In the genomic region with DNA sequence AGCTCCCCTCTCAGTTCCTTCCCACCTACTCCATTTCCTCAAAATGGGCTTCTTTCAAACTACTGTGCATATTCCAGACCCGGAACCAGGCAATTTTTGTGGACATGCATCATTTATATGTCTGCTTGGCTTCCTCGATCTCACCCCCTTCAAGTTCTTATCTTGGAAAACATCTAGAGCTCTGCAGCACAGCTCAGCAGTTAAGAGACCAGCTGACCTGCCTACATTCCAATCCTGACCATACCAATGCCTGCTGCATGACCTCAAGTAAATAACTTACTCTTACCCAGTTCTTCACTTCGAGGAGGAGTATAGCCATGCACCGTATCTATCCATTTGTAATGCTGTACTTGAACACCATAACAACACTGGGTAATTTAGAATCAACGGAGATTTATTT, we compare ENCODE assay signal across 23 mouse cellular contexts. TPM values are rescaled to one million over a fixed set of nuclear protein-coding genes. Genes with fewer than 3 reads are reported as not detected.
DNase-seq lines count a peak whose midpoint lies in the region; ATAC-seq and TF ChIP-seq lines count a peak whose summit lies in the region.
"Had no signal": no experiment of that assay in that cellular context is flagged by ENCODE, and none has a peak within 500 bp of the region (broad histone marks: within the 10 kb centered on the region; RNA-seq: fewer than 3 reads in every experiment).

No protein-coding gene starts in this region.

- peak; percentile 19 for DNase-seq in kidney, adult 9 months
- no peak for DNase-seq in kidney, postnatal 25 days
- no peak for DNase-seq in lung, postnatal 10 days
- DNase-seq in kidney, postnatal 0 days (ENCODE audit: low spot score), result peak; percentile 24
- no peak for DNase-seq in embryo, embryonic 9.5 days (ENCODE audit: extremely low spot score)
- DNase-seq: adrenal gland, adult 8-10 months; adrenal gland, postnatal 36 days; B cell, adult 2 months; cerebellum, adult 2 months; cerebellum, postnatal 10 days; gastrocnemius, adult 2 months; gastrocnemius, postnatal 25 days; heart, postnatal 10 days; heart, postnatal 4 days had no signal

- H3K27ac ChIP-seq in lung, embryonic 16.5 days (ENCODE audit: low read length), result no peak overlapping the region
- H3K27ac ChIP-seq in kidney, postnatal 0 days, result no peak overlapping the region
- H3K27ac ChIP-seq: embryonic facial prominence, embryonic 15.5 days; forebrain, embryonic 10.5 days; gastrocnemius, adult 2 months; heart, embryonic 10.5 days; hindbrain, embryonic 12.5 days had no signal

- no peaks in the 10 kb centered on the region; the same call in 1 of the 2 replicates for H3K4me1 ChIP-seq in lung, embryonic 16.5 days (replicated peaks; ENCODE audit: control insufficient read depth, insufficient read depth, low read length)
- H3K4me1 ChIP-seq in kidney, postnatal 0 days (replicated peaks; ENCODE audit: insufficient read depth, low read length), result no peaks in the 10 kb centered on the region
- H3K4me1 ChIP-seq: embryonic facial prominence, embryonic 15.5 days; heart, embryonic 10.5 days had no signal

- H3K4me2 ChIP-seq in lung, embryonic 16.5 days (ENCODE audit: low read depth, low read length), result no peak overlapping the region
- H3K4me2 ChIP-seq in kidney, postnatal 0 days (ENCODE audit: low read length), result no peak overlapping the region
- H3K4me2 ChIP-seq: embryonic facial prominence, embryonic 15.5 days; hindbrain, embryonic 12.5 days had no signal

- ATAC-seq in lung, embryonic 16.5 days (ENCODE audit: low read depth), result 0 out of 2 replicates have a peak, but pooled peaks have one; percentile 41
- ATAC-seq in kidney, postnatal 0 days (replicated peaks; ENCODE audit: low FRiP score, low read depth), result peak; percentile 61; the same call in 1 of the 2 replicates
- ATAC-seq: CD4-positive, CD25-positive, alpha-beta regulatory T cell, adult 4 months; forebrain, embryonic 14.5 days had no signal

- 54% methylated on average over 5 of the region's 5 CpGs for WGBS in lung, embryonic 16.5 days
- WGBS in kidney, postnatal 0 days, result 69% methylated on average over 5 of the region's 5 CpGs

- no peaks in the 10 kb centered on the region for H3K9me3 ChIP-seq in lung, embryonic 16.5 days (ENCODE audit: control insufficient read depth, low read length)
- no peaks in the 10 kb centered on the region for H3K9me3 ChIP-seq in kidney, postnatal 0 days (replicated peaks; ENCODE audit: low read length)
- H3K9me3 ChIP-seq: embryonic facial prominence, embryonic 15.5 days; forebrain, embryonic 10.5 days; G1E; heart, embryonic 10.5 days; hindbrain, embryonic 12.5 days had no signal

- H3K4me3 ChIP-seq in lung, embryonic 16.5 days (ENCODE audit: low read length), result no peak overlapping the region
- H3K4me3 ChIP-seq in kidney, postnatal 0 days (replicated peaks; ENCODE audit: low read depth, low read length), result no peak overlapping the region
- H3K4me3 ChIP-seq: embryonic facial prominence, embryonic 15.5 days; erythroblast, embryonic 14.5 days; forebrain, embryonic 10.5 days; gastrocnemius, adult 2 months; heart, embryonic 10.5 days; hindbrain, embryonic 12.5 days had no signal

- no peaks in the 10 kb centered on the region for H3K27me3 ChIP-seq in lung, embryonic 16.5 days (ENCODE audit: control insufficient read depth, insufficient read depth, low read depth, low read length)
- no peaks in the 10 kb centered on the region for H3K27me3 ChIP-seq in kidney, postnatal 0 days (ENCODE audit: insufficient read depth, low read length)
- H3K27me3 ChIP-seq: embryonic facial prominence, embryonic 15.5 days; hindbrain, embryonic 12.5 days had no signal

- H3K36me3 ChIP-seq in lung, embryonic 16.5 days (ENCODE audit: control insufficient read depth, insufficient read depth, low read length), result no peaks in the 10 kb centered on the region
- H3K36me3 ChIP-seq in kidney, postnatal 0 days (ENCODE audit: insufficient read depth, low read length), result no peaks in the 10 kb centered on the region
- H3K36me3 ChIP-seq: embryonic facial prominence, embryonic 15.5 days; forebrain, embryonic 10.5 days; G1E; heart, embryonic 10.5 days; hindbrain, embryonic 12.5 days had no signal

- no peak overlapping the region for H3K9ac ChIP-seq in lung, embryonic 16.5 days (ENCODE audit: low read length)
- no peak overlapping the region for H3K9ac ChIP-seq in kidney, postnatal 0 days (ENCODE audit: low read depth, low read length)
- H3K9ac ChIP-seq: embryonic facial prominence, embryonic 15.5 days; hindbrain, embryonic 12.5 days had no signal

- no peak for TF ChIP-seq CTCF in kidney, postnatal 0 days (IDR thresholded peaks at IDR 0.05; ENCODE audit: low read depth)

RNA-seq across cellular contexts. Expression of a gene that starts 58.2 kb away (rescaled TPM):
- 8.0 and 9.4 TPM in 2 replicates for polyA plus RNA-seq in lung, embryonic 16.5 days (2015; fragmentation: Nextera tagmentation; extraction: Ambion mirVana)
- polyA plus RNA-seq in kidney, postnatal 0 days (2015; fragmentation: Nextera tagmentation; extraction: Ambion mirVana), result 12.1 and 13.8 TPM in 2 replicates
- polyA plus RNA-seq: G1E had no signal

Comparison
In these comparisons a context has a peak if more than half of its experiments do, and no peak if none do; other contexts are left out.
1. DNase-seq: peak in kidney, adult 9 months (single experiment) and kidney, postnatal 0 days (single experiment); none in kidney, postnatal 25 days (0 of 2), lung, postnatal 10 days (single experiment) and embryo, embryonic 9.5 days (single experiment).